Mouse (Mus musculus): ENCODE results near the gene Nlgn1.
A peak's percentile ranks its signal among the peaks of the same experiment; 100 is the strongest.

Nlgn1 gene

GRCm38 (mm10) chr3:26201410-26201809 is 130.8 kb downstream of the Nlgn1 start:
- DNase-seq (ENCODE audit: low spot score) = no peak

GRCm38 (mm10) chr3:26194970-26195369 is 137.3 kb downstream of the Nlgn1 start:
- no peak for DNase-seq (ENCODE audit: low spot score)

GRCm38 (mm10) chr3:26181013-26181412 is 151.2 kb downstream of the Nlgn1 start:
- no peak for DNase-seq (ENCODE audit: low spot score)

DNA sequence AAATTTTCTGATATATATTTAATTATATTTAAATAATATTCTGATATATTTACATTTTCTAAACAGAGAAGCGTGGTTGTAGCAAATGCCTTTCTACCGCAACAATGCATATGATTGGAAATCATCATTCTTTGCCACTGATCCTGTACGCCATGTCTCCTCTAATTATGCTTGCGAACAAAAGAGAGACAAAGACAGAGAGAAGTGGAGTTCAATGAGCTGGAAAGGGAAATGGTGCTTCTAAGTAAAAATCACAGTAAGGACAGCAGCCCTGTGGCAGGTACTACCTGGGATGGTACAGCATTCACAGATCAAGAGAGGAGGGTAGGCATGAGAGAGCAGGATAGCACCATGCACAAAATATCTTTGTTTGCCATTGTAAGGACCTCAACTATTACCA is 156.9 kb downstream of the Nlgn1 start:
- DNase-seq (ENCODE audit: low spot score) = no peak

DNA sequence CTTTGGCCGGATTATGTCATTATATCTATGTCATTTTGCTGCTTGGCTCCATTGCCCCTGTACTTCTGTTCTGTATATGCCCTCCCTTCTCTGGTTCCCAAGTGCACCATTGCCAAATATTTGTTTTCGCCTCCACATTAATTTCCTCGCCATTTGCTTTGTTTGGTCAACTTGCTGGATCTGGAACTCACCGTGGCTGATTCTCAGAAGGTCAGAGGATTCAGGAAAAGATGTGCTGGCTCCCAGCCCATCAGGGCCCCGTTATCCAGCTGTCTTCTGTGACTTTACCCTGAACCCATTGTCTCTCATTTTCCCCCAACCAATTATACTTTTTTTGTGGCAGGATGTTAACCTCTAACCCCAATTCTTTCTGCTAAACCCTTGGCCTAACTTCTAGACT is 158.0 kb downstream of the Nlgn1 start:
- no peak for DNase-seq (ENCODE audit: low spot score)

DNA sequence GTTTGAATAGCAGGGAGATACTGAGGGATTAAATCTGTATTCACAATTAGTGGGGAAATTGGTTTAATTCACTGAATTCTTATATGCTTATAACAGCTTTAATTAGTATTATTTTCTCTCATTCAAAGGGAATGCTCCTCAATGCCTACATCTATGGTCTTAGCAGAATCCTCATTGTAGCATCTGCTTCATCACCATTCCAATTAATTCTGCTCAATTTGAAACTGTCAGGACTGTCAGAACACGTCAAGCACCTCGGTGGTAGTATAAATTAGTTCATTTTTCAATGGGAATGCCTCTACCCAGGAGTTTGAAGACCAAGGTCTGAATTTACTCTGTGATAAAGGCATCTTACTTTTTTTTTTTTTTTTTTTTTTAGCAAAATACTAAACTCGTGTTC is 158.6 kb downstream of the Nlgn1 start:
- no peak for DNase-seq (ENCODE audit: low spot score)

DNA sequence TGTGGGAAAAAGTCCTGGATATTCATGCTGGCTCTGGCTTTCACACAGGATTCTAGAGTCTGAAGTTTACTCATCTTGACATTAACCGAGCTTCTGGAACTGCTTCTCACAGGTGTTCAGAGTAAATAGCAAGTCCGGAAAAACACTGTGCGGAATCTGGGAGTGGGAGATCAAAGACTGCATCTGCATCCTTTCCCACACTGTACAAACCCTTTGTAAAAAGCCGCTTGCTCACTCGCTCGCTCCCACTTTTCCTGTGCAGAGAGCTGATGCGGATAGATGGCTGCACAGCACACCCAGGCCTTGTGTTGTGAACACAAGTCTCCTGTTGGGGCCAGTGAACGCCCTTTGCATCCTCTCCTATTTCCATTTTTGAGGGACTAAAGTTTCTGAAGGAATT is 165.5 kb downstream of the Nlgn1 start:
- no peak for DNase-seq (ENCODE audit: low spot score)

DNA sequence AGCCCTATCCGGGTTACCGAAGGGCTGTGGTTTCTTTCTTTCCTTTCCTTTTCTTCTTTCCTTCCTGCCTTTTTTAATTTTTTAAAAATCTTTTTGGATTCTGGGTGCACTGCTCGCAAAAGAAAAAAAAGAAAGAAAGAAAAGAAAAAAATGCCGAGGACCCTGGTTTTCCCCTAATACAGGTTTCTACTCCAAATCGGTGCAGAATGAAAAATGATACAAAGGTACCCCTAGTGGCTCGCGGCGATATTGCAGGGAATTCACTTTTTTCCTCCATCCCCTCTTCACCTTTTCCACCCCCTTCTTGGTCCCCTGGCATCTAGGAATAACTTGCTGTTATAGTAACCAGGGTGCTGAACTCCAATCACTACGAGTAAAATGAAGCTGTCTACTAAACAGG is 178.5 kb downstream of the Nlgn1 start:
- DNase-seq (ENCODE audit: low spot score) = peak; percentile 42

- DNase-seq (ENCODE audit: low spot score) = peak; percentile 13
These were observed 179.1 kb downstream of the Nlgn1 start for GRCm38 (mm10) chr3:26153036-26153741.

DNA sequence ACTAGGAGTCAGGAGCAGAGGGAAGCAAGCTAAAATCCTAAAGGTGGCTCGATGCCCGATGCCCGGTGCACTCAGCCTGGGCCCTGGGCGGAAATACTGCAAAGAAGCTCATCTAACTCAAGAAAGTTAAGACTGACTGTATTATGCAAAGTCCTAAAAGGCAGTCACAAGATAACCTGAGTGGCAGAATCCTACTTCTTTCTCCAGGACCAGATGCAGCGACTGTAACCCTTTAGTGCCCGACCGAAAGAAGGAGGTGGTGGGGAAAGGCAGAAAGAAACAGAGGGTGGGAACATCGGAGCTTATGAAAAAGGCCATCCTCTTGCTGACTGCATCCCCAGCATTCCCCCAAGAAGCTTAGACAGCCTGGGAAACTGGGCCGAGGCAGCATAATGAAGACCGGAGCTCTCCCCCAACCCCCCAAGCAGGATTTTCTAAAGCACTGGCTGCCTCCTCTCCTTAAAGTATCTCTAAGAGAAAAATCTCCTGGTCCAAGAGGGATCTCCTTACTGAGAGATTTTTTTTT is 179.7 kb downstream of the Nlgn1 start:
- peak; percentile 9 for DNase-seq (ENCODE audit: low spot score)

DNA sequence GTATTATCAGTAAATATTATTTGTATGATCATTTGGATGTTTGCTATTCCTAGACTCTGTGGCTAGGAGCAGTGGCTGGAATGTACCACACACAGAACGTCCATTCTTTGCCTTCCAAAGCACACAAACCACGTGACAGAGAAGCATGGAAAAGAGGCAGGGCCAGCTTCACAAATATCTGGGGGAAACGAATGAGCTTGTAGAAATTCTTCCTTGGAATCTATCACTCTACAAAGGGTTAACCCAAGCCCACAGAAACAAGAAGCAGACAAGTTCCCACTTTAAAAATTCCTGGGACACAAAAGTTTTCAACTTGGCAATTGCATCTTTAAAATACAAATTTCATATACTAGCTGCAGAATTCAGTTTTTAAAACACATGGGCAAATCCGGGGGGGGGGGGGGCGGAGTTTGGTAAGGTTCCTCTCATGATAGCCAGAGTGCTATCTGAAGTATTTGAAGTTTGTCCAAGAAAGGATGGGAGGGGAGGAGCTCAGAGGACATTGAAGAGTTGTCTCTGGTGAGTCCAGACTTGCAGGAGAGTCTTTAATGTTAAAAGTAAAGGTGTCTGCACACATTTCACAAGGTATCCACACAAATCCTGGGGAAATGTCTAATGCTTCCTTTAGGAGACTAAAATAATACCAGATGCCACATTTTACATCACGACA is 180.8 kb downstream of the Nlgn1 start:
- no peak for DNase-seq (ENCODE audit: low spot score)

GRCm38 (mm10) chr3:26146174-26146573 is 186.1 kb downstream of the Nlgn1 start:
- DNase-seq (ENCODE audit: low spot score) = no peak

DNA sequence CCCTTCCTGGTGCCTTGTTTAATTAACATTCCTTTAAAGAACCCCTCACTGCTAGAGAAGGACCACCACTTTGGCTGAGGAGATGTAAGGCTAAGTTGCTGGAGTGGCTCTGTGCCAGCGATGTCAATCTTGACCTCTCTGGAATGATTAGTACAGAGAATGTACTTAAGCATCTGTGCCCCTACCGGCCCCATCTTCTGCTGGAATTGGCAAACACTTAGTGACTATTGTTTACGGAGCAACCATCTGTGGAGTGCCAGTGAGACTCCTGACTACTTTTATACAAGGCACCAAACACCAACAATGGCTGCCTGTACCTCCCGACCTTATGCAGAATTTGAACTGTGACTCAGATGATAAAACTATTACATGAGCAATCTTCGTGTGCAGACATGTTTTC is 186.8 kb downstream of the Nlgn1 start:
- DNase-seq (ENCODE audit: low spot score) = no peak

GRCm38 (mm10) chr3:26141590-26141989 is 190.7 kb downstream of the Nlgn1 start:
- DNase-seq (ENCODE audit: low spot score) = no peak

DNA sequence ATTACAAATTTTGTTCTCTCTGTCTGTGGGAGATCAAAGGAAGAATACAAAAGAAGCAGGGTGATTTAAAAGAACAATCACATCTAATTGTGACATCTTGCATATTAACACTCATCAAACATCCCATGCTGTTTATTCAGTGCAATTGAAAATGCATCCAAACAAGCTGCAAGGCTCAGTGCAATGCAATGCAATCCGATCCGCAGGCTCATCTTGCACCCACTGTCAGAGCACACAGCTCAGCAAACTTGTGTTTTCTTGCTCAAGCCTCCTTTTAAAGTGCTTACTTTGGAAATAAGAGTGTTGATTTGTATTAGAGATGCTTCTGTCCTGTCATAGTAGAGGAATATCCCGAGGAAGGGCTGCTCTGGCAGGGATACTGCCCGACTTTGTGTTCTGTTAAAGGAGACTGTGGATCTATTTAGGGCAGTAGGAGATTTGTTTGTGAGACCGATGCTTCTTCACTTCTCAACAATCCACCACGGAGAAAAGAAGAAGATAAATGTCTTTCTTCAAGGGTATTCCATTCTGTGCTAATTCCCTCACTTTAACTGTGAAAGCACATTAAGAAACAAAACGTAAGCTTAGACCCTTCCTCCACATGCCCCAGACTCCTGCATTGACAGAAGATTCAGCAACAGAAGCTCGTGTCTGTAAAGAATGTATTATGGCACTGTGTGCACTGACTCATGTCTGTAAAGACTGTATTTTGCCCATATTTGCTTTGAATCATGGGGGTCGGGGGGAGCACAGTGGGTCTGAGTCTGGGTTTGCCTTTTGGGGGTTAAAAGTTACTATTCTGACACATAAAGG is 197.2 kb downstream of the Nlgn1 start:
- DNase-seq (ENCODE audit: low spot score) = no peak

DNA sequence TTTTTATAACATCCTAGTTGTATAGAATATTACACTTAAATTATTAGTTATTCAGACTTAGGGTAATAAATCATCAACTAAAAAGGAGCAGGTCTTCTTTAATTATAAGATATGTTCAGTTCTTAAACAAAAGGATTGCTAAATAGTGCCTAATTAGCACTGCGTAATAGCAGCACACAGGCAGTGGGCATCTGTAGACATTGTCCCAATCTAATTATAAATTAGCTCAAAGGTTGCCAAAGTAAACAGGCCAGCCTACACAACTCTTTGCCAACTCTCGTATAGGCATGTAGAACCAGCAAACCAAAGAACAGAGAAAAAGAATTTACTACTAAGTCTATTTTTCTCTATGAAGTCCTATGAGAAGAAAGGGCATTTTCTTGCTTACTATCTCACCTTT is 201.3 kb downstream of the Nlgn1 start:
- no peak for DNase-seq (ENCODE audit: low spot score)

DNA sequence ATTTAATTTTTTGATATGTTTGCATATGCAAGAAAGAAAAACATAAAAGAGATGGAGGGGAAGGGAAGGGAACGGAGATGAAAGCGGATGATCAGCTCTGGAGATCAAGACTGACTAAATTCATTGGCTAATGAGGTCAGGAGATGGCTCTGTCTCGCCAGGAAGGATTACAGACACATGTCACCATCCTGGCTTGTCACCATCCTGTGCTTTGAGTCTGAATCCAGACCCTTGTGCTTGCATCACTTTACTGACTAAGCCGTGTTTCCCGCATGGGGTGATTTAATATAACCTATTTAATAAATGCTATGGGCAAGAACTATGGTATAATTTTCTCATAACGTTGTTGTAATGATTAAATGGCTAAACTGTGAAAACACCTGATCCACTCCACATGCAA is 202.8 kb downstream of the Nlgn1 start:
- no peak for DNase-seq (ENCODE audit: low spot score)

DNA sequence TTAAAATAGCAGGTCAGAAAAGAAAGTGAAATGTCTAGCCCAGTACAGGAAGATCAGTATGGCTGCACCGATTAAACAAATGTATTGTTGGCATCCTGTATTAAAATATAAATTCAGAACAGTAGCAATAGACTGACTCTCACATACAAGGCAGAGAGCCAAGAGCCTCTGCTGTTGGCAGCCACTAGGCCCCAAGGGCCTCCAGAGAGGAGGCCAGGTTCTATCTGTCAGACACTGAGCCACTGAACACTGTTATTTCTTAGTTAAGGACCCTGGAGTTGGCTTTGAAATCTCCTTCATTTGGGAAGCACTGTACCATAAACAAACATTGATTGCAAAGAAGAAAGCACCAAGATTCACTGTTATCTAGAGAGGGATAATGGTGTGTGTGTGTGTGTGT is 215.2 kb downstream of the Nlgn1 start:
- DNase-seq (ENCODE audit: low spot score) = no peak

DNA sequence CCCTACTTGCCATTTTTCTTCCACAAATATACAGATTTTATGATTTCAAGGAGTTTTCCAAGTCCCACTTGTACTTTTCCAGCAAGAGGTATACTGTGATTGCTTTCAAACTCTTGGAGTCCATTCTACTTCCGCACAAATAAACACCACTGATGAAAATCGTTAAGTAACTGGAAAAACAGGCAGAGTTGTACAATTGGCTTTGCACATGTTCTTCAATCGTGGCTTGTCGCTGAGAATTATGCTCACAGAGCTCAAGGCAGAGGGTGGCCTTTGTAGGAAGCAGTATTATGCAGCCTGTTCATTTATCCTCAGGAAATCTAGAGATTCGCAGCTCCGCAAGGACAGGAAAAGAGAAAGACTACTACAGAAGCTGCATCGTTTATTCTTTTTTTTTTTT is 225.9 kb downstream of the Nlgn1 start:
- DNase-seq (ENCODE audit: low spot score) = no peak

DNA sequence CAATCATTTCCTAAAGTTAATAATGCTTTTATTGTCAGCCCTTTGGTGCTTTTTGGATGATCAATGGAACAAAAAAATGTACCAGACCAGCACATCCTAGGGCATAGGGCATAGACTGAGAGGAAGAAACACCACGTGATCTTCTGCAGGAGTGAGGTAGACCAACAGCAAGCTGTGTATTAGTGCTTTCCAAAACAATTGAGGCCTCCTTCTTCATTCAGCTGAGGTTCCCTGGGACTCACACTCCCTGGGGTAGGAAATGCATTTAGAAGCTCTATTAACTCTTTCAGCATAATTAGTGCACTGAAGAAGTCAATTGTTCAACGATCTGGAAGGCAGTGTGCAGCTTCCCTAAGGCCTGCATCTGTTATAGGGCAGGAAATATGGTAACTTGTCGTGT is 226.7 kb downstream of the Nlgn1 start:
- no peak for DNase-seq (ENCODE audit: low spot score)

- DNase-seq (ENCODE audit: low spot score) = no peak
These were observed 230.0 kb downstream of the Nlgn1 start for GRCm38 (mm10) chr3:26102271-26102670.

- DNase-seq (ENCODE audit: low spot score) = no peak
These were observed 236.7 kb downstream of the Nlgn1 start for GRCm38 (mm10) chr3:26095551-26095950.

DNA sequence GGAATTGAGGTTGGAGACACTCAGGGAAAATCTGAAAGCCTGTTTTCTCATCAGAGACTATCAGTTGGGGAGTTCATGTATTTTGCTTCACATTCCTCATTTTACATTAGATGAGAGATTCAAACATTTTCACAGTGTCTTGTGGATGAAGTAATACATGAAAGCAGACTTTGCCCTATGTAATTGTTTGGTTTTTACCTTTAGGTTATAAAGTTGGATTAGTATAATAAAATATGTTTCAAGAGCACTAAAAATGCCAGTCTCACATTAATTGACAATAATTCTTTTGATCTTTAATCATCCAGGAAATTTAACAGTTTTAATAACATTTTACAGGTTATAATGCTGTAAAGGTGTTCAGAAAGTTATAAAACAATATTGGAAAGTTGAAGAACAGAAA is 262.9 kb downstream of the Nlgn1 start:
- no peak for DNase-seq (ENCODE audit: low spot score)

Data from ovary, postnatal 14 days (tissue).